Mouse (Mus musculus): ENCODE results near the gene Fcgrt. TPM values are rescaled to one million over a fixed set of nuclear protein-coding genes. Genes with fewer than 3 reads are reported as not detected.
"Not testable (repeated sequence)": the region's sequence is repeated elsewhere in the genome, so short reads cannot be mapped to it uniquely, and the experiment has no call there.

The Fcgrt gene
- total RNA-seq (2022), result 100 to 1,000 TPM; 105 to 151 (median 125) TPM

GRCm38 (mm10) chr7:45103652-45104180, at the start of gene Fcgrt:
Fcgrt (minus strand) TSS chr7:45103851.
- peak; percentile 96 for DNase-seq

DNA sequence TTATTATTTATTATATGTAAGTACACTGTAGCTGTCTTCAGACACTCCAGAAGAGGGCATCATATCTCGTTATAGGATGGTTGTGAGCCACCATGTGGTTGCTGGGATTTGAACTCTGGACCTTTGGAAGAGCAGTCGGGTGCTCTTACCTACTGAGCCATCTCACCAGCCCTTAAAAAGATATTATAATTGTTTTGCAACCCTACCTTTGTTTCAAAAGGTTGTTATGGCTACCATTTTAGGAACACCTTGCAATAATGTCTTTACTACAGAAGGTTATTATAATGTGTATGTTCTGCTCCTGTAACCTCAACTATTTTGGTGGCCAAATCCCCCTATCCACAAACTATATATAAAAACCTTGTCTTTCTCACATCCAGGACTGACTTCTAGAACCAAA, 49.4 kb upstream of the Fcgrt start:
- not testable (repeated sequence) for DNase-seq

DNA sequence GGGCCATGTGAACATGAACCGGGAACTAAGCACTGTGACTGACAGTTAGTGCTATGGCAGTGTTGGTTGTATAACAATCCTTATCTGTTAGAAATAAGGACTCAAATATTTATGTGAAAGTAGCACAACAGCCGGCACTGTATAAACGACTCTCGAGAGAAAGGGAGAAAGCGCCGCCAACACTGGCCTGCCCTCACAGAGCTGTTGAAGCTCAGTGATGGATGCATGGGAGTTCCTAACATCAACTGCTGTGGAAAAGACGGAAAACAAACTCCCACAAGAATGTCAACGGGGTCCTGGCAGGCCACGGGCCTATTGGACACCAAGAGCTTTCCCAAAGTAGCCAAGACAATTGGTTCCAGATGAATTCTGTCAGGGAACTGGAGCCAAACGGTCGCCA, 47.7 kb upstream of the Fcgrt start:
- no peak for DNase-seq

GRCm38 (mm10) chr7:45150321-45150720, 46.7 kb upstream of the Fcgrt start:
- no peak for DNase-seq

GRCm38 (mm10) chr7:45149545-45149944, 45.9 kb upstream of the Fcgrt start:
- DNase-seq, result no peak

DNA sequence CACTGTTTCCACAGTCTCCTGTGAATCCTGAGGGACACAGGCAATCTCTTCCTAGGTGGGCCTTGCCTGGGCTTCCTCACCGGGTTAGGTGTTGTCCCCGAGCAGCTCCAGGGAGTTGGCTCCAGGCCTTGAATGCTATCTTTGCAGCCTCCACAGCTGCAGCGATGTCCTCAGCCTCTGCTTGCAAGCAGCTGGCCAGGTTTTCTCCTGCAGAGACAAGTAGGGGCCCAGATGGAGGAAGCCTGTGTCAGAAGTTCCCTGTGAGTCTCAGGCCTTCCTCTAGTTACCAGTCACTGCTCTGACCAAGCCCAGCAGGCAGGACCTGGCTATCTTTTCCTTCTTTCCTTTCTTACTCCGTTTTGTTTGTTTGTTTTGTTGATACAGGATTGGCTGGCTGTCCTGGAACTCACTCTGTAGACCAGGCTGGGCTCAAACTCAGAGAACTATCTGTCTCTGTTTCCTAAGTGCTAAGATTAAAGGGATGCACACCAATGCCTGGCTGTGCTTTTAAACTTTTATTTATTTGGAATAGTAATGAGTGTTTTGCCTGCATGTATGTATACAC, 45.0 kb upstream of the Fcgrt start:
- no peak for DNase-seq

DNA sequence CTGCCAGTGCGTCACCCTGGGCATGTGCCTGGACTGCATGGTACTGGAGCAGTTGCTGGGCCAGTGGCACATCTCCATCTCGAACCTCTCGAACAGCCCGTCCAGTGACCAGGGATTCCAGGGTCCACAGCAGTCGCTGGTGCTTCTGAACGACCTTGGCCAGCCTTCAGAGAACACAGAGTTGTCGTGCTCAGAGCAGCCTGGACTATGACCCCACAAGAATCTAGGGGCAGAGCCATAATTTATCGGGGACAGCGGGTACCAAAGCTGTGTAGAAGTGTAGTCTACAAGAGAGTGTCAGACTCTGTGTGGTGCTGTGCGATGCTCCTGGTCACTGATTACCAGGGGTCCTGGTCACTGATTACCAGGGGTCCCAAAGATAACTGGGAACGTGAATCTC, 44.2 kb upstream of the Fcgrt start:
- DNase-seq, result no peak

DNA sequence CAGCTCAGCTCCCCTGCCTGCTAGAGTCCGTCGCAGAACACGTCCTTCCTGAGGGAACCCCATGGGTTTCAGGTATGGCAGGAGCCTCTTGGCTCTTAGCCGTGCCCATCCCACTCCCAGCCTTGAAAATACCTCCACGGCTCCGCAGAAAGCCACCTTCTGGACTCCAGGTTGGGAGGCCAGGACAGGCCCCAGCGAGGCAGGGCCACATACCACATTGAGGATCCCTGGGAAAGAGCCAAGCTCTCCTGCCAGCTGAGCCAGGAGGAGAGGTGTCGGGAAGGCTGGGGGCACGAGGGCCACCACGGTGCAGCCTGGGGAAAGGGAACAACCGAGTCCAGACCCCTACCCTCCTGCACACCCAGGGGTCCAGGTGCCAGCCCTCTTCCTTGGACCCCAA, 43.6 kb upstream of the Fcgrt start:
- no peak for DNase-seq

GRCm38 (mm10) chr7:45145460-45145859, 41.8 kb upstream of the Fcgrt start:
- DNase-seq, result no peak

- DNase-seq, result no peak
These were observed 40.9 kb upstream of the Fcgrt start for GRCm38 (mm10) chr7:45144368-45145174.

DNA sequence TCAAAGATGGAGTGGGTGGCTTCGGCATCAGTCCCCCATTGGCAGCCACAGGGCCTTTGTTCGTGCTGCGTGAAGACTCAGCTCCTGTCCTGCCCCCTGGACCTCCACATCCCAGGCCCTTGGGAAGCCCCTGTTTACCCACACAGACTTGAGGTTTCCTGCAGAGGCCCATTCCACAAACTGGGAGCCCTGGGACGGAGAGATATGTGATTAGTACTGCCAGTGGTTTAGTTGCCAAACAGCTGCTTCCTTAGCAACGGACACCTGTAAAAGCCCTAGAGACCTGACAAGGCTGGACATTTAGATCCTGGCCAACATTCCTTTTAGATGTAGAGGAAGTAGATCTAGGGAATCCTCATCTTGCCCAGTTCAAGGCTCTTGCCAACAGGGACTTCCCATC, 38.3 kb upstream of the Fcgrt start:
- DNase-seq, result no peak

- no peak for DNase-seq
These were observed 37.7 kb upstream of the Fcgrt start for GRCm38 (mm10) chr7:45141319-45141718.

- DNase-seq, result peak; percentile 74
These were observed 36.5 kb upstream of the Fcgrt start for GRCm38 (mm10) chr7:45139904-45140723.

GRCm38 (mm10) chr7:45138403-45138802, 34.8 kb upstream of the Fcgrt start:
- no peak for DNase-seq

GRCm38 (mm10) chr7:45137171-45138006, 33.7 kb upstream of the Fcgrt start:
- no peak for DNase-seq

- DNase-seq, result peak; percentile 92
These were observed 32.4 kb upstream of the Fcgrt start, which contains the start of the genes Gm45713 and Flt3l for GRCm38 (mm10) chr7:45135993-45136567. Gm45713 (minus strand) TSS chr7:45136231. Flt3l (minus strand) TSS chr7:45136432.

DNA sequence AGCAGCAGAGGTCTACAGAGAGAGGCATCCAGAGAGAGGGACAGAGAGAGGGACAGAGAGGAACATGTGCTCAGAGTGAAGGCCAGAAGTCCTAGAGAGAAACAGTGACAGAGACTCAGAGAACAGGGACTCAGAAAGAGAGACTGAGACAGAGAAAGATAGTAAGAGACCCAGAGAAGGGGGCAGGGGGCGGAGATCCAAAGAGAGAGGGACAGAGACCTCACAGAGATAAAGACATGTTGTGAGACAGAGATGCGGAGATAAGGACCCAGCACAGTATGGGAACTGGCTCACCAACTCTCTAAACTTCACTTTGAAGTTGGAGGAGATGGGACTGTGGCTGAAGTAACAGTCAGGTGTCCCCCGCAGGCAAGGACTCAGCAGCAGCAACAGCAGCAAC, 31.7 kb upstream of the Fcgrt start:
- no peak for DNase-seq

GRCm38 (mm10) chr7:45134544-45135026, 30.9 kb upstream of the Fcgrt start:
- DNase-seq, result no peak

DNA sequence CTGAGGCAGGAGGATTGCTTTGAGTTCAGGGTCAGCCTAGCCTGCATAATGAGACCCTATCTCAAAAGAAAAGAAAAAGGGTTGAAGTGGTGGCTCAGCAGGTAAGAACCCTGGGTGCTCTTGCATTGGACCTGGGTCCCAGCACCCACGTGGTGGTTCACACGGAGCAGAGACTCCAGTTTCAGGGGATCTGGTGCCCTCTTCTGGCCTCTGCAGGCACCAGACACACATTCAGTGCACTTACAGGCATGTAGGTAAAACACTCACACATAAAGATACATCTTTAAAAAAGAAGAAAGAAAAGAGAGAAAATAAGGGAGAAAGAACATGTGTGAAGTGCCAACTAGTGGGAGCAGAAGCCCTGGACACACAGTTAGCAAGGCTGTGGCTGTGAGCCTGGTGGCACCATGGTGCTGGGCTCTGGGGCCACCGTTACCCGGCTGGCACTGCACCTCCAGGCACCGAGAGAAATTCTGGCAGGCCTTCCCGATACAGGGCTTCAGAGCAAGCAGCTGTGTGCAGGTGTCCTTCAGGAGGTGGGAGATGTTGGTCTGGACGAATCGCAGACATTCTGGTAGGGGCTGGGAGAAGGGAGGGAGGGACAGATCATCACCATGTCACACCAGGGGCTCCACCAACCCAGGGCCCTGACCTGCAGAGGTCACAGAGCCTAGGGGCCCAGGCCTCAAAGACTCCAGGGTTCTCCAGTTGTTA, 30.0 kb upstream of the Fcgrt start:
- no peak for DNase-seq

GRCm38 (mm10) chr7:45131850-45132249, 28.2 kb upstream of the Fcgrt start:
- DNase-seq, result no peak

All from adrenal gland, adult 8-10 months (tissue).